Mouse (Mus musculus) lung, postnatal 10 days (tissue): ENCODE measurements at regions not wholly inside any gene's neighbourhood (a gene's known extent, or its start where the extent isn't known, plus 50 kb on each side); places are given as distances from the start of the nearest gene placed in this dataset.

Experiments
- DNase-seq: peaks from one replicate; pipeline ENCODE4 v3.0.0; 2021

DNA sequence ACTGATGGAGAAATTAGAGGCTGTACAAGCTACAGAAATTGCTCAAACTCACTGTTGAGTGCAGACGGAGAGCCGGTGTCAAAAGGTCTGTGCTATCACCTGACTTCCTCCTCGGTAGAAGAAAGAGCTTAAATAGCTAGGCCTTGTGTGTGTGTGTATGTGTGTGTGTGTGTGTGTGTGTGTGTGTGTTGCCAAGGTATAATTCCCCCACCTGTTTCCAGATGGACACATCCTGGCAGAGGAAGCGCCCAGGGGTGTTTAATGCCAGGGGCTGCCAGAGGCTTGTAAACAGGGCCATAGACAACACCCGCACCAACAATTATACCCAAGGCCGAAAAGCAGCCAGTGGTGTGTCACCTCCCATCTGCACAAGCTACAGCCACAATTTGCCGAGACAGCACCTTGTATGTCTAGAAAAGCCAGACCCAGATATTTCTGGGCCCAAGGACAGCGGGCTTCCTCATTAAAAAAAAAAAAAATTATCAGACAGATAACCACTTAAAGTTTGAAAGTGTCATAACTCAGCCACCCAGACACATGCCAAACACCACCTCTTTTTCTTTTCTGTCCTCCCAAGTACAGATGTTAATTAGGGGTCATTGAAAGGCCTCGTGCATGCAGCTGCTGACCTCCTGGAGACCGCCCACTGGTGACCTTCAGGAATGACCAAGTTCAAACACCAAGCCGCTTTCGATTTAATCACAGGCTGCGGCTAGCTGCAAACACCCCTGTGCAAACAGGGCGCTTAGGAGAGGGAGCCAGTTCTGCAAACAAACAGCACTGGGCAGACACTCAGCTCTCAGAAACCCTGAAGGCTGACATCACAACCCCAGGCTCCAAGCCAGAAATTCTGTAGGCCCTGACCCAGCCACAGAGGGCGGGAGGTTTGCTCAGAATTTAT, 188.0 kb upstream of the Ubl3 start:
- DNase-seq: peak; percentile 89

DNA sequence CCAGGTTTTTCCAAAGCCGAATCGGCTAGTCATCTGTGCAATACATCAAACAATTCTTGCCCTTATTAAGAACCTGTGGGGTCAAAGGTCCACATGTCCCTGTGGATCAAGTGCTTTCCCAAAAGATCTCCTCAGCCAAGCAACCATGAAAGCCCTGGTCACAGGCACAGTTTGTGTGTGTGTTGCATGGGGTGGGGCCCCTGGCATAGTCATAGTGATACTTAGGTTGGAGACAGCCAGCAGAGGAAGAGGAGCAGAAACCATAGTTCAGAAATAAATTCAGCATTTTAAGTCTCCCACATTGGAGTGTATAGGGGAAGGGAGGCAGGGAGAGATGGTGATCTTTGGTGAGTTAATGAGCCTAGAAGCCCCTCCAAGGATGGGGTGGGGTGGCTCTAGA, 187.1 kb upstream of the Ubl3 start:
- no peak for DNase-seq

DNA sequence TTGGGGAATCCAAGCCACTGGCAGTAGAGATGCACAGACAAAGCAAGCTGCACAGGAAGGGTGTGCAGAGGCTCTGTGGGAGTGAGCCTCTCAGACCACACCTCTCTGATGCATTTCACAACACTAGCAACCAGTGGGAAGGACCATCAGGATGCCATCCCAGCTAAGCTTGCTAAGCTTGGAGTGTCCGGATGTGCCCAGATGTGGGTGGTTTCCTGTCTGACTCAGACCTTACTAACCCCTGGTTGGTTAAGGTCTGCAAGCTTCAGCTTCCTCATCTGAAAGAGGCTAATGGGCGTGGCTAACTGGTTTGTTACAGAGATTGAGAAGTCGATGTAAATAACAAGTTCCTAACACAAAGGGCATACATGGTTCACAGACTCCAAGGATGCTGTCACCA, 186.6 kb upstream of the Ubl3 start:
- DNase-seq: peak; percentile 36

DNA sequence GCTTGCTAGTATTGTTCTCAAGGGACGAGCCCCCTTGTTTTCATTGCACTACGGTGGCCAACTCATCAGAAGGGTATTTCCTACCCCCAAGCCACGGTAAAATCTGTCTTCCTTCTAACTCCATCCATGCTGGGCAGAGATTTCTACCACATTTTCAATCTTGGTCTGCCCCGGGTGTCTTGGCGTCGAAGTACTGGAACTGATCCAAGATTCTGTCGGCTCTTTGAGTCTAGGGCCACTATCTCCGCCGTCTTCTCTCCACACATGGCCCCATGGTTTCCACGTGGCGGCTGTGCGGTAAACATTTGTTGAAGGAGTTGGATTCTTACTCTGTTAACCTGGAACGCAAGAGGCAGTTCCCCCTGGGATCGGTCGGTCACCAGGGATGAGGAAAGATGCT, 177.0 kb upstream of the Ubl3 start:
- peak; percentile 35 for DNase-seq

DNA sequence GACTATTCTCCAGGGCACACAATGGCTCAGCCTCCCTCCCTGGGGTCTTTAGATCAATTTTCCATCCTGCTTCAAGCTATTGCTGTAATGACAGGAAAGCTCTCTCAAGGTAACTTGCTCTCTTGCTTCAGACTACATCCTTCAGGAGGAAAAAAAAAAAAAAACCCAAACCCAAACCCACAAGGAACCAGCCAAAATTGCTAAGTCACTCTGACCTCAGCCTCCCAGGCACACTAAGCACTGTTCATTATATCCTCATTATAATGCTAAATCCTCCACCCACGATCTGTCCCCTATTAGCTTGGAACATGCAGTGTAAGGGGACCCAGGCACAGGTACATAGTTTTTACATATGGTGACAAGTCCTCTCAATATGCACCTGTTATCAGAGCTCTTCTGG, 175.9 kb upstream of the Ubl3 start:
- no peak for DNase-seq

DNA sequence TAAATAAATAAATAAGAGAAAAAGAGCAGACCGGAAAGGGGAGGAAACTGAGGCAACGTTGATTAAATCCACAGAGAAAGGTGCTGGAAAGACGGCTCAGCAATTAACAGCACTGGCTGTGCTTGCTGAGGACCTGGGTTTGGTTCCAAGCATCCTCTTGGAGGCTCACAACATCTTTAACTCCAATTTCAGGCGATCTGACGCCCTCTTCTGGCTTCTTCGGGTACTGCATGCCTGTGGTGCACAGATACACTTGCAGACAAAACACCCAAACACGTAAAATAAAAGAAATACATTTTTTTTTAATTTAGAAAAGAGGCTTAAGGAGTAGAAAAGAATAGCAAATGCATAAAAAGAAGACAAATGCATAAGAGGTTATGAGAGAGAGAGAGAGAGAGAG, 173.9 kb upstream of the Ubl3 start:
- no peak for DNase-seq

DNA sequence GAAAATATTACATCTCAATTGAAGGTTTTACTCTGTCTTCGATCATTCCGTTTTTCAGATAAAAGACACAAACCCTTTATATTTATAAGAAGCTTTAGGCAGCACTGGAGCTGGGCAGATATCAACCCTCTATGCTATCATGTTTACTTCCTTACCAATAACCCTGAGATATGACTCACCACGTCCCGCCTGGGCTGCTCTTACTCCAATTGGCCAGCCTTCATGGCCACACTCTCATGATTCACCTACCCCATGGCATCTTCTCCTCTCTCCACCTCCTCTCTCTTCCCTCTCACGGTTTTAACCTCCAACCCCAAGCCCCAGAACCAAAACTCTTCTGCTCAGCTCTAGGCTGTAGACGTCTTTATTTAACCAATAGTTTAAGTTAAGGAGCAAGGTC, 171.9 kb upstream of the Ubl3 start:
- no peak for DNase-seq

DNA sequence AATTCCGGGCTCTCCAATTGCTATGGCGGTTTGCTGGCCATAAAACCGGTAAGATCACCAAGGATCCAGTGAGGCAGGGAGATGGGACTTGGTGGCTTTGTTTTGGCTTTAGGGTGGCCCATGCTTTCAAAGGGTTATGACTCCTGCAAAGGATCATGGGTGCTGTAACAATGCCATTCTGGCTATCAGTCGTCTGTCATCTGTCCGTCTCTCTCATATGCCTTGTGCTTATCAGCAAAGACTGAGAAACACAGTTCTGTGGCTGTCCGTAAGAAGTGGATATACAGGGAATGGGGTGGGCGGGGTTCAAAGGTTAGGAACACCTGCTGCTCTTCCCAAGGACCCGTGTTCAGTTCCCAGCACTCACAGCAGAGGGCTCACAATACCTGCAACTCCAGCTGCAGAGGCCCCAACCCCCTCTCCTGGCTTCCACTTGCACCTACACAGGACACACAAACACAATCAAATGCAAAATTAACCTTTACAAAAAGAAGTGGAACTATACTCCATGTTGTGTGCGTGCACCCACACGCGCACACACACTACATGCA, 171.2 kb upstream of the Ubl3 start:
- DNase-seq: no peak

DNA sequence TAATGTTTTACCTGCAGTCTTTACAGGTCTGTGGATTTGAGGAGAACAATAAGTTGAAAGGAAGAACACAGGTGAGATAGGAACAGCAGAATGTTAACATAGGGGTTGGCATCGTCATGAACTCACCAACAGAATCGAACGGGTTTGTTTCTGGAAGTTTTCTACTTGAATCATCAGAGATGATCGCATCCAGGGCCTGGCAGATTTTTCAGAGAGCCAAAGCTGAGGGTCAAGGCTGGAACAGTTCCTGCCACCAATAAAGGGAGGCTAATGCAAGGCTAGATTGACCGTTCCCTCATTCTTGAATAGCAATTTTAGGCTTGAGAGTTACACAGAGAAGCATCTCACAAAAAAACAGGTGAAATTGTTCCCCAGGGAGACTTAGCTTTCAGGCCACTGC, 168.0 kb upstream of the Ubl3 start:
- DNase-seq: no peak

DNA sequence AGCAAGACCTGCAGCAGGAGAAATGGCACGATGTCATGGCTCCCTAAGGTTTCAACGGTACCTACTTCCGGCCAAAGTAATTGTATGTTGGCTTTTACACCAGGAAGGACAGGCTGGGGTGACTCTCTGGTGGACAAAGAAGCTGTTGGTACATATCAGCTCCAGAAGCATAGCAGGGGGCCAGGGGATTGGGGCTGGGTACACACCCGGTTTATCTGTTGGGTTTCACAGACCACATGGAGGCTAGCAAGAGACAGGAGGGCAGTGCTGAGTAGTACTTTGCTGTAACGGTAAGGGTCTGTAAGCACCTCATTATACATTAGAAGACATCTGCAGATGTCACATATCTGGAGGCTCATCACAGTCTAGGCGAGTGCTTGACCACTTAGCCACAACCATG, 164.0 kb upstream of the Ubl3 start:
- DNase-seq: no peak

DNA sequence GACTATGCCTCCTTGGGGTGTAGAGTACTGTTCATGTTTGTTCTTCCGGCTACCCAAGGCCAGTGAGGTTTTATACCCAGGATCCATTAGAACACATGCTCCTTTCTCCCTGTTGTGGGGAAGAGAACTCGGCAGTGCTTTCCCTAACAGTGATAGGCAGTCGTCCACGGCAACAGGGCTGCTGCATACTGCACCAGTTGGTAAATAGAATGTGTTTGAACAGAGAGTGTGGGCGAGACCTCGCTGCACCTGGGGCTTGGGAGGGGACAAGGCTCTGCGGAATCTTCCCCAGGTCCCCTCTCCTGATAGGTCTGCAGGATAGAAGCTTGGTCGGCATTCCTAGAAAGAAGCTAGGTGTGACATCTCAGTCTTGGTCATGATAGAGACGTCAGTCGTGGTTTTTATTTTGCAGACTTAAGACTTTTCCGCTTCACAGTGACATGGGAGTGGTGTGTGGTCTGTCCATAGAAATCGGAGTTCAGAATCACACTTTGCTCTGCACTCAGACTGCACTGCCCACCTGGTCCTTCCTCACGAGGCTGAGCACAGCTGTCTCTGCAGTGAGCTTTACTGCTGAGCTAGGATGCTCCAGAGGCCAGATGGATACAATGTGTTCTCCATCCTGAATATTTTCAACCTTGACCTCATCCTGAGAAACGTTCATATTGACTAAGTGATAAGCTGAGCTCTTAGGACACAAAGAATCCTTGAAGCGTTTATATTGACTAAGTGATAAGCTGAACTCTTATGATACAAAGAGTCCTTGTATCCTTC, 162.8 kb upstream of the Ubl3 start:
- no peak for DNase-seq

DNA sequence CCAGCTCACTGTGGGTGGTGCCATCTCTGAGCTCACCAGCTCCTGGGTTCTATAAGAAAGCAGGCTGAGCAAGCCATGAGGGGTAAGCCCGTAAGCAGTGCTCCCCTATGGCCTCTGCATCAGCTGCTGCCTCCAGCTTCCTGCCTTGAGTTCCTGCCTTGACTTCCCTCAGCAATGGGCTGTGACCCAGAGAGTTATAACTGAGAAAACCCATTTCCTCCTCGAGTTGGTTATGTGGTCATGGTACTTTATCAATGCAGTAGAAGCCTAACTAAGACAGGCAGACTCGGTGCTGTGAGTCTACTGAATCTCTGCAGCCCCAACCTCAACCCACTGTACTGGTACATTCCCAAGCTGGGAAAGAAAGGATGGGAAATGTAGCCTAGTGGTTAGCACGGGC, 162.2 kb upstream of the Ubl3 start:
- DNase-seq: no peak

DNA sequence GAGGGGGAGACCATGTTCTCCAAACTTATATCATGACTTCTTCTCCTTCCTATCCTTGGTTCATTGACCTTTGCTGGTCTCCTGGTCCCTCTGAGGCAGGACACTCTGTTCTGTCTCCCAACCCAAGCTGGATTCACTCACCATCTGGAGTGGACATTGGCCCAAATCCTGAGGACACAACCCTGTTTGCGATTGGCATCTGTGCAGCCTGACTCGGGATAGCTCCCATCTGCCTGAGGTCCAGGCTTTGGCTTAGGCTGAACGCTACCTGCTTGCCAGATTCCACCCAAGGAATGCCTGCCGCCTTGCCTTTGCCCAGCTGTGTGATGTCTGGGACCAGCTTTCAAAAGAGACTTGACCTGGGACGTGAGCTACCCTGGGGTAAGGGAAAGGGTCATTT, 161.2 kb upstream of the Ubl3 start:
- DNase-seq: peak; percentile 77

DNA sequence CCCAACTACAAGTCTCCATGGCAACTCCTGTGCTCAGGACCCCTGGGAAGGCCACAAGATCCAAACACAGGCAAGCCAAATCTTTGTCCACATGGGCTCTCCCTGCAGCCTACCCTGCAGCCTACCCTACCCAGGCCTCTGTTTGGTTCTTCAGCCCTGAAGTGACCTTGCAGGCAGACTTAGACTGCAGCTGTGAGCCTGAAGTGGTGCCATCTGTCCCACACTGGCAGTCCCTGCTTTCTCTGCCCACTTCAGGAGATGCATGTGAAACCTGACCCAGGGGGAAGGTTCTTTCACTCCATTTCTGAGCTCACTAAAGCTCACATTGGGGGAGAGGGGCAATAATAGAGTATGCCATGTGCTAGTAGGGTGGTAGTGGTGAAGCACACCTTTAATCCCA, 160.4 kb upstream of the Ubl3 start:
- no peak for DNase-seq

DNA sequence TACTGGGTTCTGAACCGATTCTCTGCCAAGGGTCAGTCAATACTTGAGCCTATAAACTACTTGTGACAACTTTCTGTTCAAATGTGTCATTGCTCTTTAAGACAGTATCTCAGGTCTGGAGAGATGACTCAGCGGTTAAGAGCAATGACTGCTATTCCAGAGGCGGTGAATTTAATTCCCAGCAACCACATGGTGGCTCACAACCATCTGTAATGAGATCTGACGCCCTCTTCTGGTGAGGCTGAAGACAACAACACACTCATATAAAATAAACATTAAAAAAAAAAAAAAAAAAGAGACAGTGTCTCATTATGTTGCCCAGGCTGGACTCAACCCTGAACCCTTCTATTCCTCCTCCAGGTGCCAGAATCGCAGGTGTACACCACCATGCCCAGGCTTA, 159.0 kb upstream of the Ubl3 start:
- no peak for DNase-seq

DNA sequence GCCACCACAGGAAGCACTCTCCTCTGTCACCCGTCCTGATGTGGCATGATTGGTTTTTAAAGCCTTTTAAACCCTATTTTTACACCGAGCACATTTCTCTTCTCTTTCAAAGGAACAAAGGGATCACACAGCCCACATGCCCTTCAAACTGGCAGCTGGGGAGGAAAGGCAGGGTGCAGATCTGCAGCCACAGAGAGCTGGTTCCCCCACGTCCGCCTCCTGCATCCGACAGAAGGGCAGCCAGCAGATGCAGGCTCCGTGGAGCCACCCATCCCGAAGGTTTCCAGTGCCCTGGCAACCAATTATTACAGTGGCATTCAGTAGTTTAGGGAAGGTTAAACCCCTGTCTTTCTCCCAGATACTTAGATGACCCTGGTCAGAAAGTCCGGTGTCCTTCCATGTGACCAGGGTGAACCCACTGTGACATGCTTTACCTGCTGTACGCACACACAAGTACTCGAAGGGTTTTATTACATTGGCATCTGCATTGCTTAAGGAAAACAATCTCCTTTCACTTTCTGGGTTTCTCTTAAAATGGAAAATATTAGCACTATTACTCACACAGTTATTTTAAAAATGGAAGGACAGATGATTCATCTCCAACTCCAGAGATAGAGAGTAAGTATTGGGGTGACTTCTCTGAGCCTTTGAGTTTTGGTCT, 156.7 kb upstream of the Ubl3 start:
- DNase-seq: no peak

DNA sequence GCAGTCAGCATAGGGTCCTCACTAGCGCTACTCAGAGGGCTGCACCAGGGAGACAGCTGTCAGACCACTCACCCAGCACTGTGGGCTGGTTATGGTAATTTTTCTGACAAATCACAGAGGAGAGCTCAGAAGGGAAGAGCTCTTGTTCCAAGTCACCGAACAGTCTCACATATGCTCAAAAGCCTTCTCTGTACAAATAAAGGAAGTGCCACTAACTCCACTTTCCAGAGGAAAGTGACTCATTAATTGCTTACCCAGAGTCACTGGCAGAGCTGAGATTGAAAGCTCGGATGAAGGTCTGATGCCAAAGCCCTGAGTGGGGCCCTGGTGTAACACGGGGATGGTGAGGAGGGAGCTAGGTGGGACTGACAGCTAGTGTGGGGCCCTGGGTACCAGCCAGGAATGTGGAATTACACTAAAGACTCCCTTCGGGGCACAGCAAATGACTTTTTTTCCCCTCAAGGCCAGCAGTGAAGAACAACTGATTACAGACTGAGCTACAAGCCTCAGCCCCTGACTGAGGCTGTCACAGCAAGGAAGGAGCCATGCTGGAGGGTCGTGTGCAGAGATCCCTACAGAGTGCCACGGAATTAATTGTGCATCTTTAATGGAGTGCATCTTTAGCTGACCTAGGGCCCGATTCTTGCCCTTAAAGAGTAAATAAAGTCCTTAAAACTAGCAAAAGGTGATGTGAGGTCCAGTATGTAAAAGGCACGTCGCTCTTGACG, 155.6 kb upstream of the Ubl3 start:
- peak; percentile 40 for DNase-seq

DNA sequence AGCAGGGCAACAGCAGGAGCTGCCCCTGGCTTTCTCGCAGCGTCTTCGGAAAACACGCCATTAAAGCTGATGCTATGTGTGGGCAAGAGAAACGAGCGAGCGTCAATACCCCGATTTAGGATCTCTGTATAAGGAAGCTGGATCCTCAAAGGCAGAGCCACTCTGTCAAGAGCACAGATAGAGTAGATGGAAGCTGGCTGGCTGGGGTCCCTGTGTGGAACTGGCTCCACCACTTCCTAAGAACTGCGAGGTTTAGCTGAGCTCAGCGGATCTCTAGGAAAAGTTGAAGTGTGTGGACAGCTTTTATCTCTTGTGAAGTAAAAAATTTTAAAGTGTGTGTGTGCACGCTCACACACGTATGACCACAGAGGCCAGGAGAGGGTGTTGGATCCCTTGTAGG, 154.7 kb upstream of the Ubl3 start:
- DNase-seq: peak; percentile 46

DNA sequence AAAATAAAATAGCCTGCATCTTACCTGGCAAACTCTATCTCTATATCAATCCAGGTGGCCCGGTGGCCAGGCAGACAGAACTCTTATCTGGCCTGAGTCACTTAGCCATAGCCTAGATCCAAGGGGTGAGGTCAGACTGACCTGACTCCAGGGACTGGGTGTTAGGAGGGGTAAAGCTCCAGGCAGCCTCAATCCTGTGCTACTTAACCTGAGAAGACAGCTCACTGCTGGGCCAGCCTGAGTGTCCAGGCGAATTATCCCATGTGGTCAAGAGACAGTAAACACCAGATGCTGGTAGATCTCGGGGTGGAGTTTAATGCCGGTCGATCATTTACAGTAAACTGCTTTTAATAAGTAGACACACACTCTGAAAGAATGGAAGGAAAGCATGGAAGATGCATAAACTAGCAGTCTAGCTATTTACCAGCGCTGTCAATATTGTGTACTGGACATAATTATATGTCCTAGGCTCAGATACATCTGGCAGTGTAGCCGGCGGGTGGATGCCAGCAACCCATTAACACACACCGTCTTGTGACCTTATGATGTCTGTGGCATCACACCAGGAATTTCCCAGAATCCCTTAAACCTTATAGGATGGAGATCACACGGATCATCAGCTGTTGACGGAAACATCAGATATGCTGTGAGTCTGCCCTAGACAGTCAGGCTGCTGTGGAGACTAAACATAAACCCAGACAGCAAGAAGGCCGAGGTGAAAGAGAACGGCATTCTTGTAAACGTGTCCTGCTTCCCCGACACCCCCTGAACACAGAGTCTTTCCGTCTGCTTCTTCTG, 153.9 kb upstream of the Ubl3 start:
- peak; percentile 71 for DNase-seq

DNA sequence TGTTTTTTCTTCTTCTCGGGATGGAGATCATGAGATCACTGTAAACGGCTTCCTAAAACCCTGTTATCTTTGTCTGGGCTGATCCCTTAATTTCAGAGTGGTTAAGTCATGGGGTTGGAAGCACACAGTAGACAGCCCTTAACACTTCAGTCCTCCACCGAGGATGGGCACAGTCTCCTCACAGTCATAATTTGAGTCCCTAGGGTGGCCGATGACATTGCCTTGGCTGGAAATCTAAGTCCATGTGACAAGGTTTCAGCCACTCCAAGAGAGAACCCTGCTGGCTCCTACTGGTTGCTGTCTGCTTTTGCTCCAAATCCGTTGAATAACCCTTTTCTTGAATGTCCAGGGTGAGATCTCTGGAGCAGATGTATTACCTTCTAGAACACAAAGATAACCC, 152.2 kb upstream of the Ubl3 start:
- peak; percentile 28 for DNase-seq

DNA sequence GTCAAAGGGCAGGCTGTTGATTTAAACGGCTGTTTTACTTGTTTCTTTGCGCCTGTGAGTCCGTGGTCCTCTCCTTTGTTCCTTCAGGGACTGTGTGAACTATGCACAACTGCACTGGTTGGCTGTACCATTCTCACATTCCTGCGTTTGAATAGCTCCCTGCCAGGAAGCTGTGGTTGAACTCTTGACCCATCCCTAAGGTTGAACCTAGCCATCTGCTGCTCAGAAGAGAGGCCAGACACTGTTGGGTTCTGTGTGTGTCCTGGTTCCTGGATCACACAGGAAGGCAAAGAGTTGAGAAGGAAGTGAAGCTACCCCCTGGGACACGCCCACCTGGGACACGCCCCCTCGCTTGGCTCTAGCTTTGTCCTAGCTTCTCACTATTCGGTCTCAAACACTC, 149.3 kb upstream of the Ubl3 start:
- no peak for DNase-seq

DNA sequence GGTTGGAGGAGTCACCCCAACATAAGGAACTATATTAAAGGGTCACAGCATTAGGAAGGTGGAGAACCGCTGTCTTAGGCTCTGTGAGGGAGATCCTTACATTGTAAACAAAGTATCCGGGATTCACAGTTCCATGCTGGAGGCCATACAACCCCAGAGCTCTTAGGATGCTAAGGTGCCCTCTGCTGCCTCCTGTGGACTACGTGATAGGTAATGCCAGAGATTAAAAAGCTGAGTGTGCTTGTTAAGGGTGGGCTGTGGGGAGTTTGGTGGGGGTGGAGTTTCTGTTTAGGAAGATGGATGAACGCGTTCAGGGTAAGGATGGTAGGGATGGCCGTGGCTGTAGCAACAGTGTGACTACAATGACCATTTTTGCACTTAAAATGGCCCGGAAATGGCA, 148.4 kb upstream of the Ubl3 start:
- DNase-seq: no peak
